Mouse (Mus musculus): ENCODE results near the gene Rif1.

Gene Rif1

GRCm38 (mm10) chr2:52072491-52073140, at the start of gene Rif1:
TSS of gene Rif1 (plus strand) at chr2:52072832.
- peak; percentile 95 for ATAC-seq (ENCODE audit: low TSS enrichment)

DNA sequence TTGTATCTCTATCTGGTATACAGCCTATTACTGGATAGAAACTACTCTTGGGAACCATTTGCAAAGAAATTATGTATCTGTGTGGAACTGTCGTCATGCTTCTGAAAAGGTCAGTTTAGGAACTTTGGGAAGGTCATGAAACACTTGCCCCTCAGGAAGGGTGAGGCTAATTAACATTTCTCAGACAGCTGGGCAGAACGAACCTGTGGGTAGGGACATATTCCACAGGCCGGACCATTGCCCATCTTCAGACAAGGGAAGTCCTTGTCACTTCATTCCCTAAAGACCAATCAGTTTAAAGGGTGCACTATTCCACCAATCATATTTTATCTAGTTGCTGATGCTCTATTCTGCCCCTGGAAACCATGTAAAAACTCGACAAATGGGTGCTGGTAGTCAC, 45.6 kb upstream of the Rif1 start:
- ATAC-seq (ENCODE audit: low TSS enrichment) = no peak

DNA sequence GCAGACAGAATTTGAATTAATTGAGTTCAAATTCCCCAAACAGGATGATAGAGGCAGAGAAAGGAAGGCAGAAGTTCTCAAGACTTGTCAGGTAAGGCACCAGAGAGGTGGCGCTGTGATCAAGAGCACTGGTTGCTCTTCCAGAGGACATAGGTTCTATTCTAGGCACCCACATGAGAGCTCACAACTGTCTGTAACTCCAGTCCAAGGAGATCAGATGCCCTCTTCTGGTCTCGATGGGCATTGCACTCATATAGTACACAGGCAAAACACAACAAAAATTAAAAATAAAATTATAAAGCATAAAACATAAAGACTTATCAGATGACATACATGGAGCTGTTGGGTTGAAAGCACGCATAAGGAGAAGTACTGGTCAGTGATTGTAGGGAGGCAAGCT, 43.2 kb upstream of the Rif1 start:
- no peak for ATAC-seq (ENCODE audit: low TSS enrichment)

DNA sequence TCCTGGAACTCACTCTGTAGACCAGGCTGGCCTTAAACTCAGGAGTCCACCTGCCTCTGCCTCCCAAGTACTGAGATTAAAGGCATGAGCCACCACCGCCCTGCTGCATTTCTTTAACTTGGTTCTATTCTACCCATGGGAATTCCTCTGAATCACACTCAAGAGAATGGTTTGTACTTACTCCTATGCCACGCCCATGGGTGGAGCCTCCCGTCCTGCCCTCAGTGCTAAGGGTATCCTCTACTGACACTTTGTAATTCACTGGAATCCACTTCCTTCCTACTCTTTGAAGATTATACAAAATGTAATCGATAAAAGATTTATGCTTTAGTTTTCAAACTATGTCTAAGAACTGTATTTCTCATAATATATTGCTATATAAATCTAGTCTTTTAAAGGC, 41.1 kb upstream of the Rif1 start:
- ATAC-seq (ENCODE audit: low TSS enrichment) = no peak

GRCm38 (mm10) chr2:52034601-52035000, 38.0 kb upstream of the Rif1 start:
- peak; percentile 81 for ATAC-seq (ENCODE audit: low TSS enrichment)

GRCm38 (mm10) chr2:52035144-52035543, 37.5 kb upstream of the Rif1 start:
- ATAC-seq (ENCODE audit: low TSS enrichment) = peak; percentile 52

DNA sequence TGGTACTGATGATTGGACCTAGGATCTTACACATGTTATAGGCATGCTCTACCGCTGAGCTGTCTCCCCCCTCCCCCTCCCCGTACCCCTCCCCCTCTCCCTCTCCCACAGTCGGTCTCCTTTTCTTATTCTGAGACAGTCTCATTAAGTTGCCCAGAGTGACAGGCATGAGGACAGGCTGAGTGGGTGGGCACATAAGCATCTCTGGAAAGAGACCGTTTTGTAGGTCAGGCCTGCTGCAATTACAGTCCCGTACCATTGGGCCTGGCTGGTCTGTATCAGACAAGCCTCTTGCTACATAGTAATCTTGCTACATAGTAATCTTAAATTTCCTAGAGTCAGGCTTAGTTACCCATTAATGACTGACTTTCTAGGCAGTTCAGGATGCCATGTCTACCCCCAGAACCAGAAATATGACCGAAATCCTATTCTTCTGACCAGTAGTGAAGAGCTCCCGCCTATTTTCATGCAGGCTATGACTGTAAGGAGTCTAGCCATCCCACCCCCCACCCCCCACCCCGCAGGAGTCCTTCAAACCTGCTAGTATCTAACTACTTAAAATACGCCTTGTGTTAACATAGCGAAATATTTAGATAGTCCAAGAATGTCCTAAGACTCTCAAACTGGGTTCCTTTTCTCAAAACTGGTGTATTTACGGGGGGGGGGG, 35.6 kb upstream of the Rif1 start:
- no peak for ATAC-seq (ENCODE audit: low TSS enrichment)

- ATAC-seq (ENCODE audit: low TSS enrichment) = peak; percentile 64
Measured at GRCm38 (mm10) chr2:52037882-52038281, 34.8 kb upstream of the Rif1 start, which contains the start of gene Tnfaip6. TSS of gene Tnfaip6 (plus strand) at chr2:52038009.

- no peak for ATAC-seq (ENCODE audit: low TSS enrichment)
Measured at GRCm38 (mm10) chr2:52038558-52038957, 34.1 kb upstream of the Rif1 start.

GRCm38 (mm10) chr2:52039083-52039801, 33.4 kb upstream of the Rif1 start:
- ATAC-seq (ENCODE audit: low TSS enrichment) = no peak

- no peak for ATAC-seq (ENCODE audit: low TSS enrichment)
Measured at GRCm38 (mm10) chr2:52042132-52042531, 30.5 kb upstream of the Rif1 start.

DNA sequence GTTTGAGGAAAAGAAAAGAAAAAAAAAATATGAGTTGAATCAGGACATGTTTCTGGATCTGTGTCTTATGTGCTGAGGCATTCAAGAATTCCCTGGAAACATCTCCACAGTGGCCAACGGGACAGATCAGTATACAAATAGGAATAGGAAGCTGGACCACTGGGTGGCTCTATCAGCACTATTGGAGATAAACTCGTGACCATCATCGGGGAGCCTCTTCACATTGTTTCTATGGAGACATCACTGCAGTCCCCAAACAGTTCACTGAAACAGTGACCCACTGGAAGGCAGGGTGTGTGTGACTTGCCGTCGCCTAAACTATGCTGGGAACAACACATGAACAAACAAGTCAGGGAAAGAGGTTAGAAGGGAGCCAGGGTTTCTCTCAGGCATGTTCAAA, 29.9 kb upstream of the Rif1 start:
- ATAC-seq (ENCODE audit: low TSS enrichment) = peak; percentile 58

GRCm38 (mm10) chr2:52043485-52043884, 29.1 kb upstream of the Rif1 start:
- ATAC-seq (ENCODE audit: low TSS enrichment) = peak; percentile 54; the same call in 1 of the 2 replicates

DNA sequence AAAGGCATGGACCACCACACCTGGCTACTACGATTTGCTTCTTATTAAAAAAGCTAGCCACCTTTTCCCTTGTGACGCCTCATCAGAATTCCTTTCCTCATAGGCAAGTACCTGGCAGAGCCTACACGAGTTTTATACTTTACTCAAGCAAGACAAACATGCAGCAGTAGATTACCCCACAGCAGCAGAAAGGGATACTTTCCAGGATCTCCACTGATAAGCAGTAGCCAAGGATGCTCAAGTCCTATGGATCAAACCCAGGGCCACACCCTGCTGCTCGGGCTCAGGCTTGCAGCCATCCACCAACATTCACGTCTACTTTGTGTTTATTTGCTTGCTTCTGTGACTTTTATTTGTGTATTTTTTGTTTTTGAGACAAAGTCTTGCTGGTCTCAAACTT, 26.6 kb upstream of the Rif1 start:
- no peak for ATAC-seq (ENCODE audit: low TSS enrichment)

DNA sequence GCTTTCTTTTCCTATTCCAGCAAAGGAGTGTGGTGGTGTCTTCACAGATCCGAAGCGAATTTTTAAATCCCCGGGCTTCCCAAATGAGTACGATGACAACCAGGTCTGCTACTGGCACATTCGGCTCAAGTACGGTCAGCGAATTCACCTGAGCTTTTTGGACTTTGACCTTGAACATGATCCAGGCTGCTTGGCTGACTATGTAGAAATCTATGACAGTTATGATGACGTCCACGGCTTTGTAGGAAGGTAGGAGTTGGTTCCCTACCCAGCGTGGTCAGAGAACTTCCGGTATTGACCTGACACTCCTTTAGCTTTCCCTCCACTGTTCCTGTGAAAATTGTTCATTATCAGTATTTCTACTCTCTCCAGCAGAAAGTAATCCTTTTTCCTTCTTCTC, 21.8 kb upstream of the Rif1 start:
- ATAC-seq (ENCODE audit: low TSS enrichment) = no peak

GRCm38 (mm10) chr2:52052335-52052734, 20.3 kb upstream of the Rif1 start:
- no peak for ATAC-seq (ENCODE audit: low TSS enrichment)

DNA sequence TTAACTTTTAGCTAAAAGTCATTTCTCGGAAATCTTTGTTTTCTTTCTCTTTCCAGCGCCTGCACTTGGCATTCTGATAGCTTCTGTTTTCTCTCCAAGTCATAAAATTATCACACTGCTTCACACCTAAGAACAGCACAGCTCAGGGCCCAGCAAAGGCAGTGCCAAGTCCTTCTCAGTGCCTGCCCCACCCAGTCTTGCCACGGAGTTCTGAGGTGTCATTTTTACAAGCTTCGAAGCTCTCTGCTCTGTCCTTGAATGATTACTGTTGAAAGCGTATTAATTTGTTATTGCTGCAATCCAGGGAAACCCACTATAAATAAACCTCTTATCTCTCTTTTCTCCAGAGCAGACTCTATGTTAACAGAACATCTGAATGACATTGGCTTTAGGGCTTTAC, 19.1 kb upstream of the Rif1 start:
- ATAC-seq (ENCODE audit: low TSS enrichment) = peak; percentile 76

DNA sequence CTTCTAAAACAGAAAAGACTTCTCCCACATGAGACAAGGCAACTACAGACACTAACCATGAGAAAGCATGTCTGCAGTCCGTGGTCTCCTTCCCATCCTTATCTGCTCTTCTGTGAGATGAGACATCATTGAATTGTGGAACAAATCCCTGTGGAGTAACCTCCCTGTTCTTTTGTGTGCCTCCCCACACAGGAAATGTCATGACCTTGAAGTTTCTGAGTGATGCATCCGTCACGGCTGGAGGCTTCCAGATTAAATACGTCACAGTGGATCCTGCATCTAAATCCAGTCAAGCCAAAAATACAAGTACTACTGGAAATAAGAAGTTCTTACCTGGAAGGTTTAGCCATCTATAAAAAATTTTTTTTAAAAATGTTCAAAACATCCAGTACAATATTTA, 17.0 kb upstream of the Rif1 start:
- no peak for ATAC-seq (ENCODE audit: low TSS enrichment)

GRCm38 (mm10) chr2:52057099-52057498, 15.5 kb upstream of the Rif1 start:
- ATAC-seq (ENCODE audit: low TSS enrichment) = no peak

GRCm38 (mm10) chr2:52057681-52058080, 15.0 kb upstream of the Rif1 start:
- no peak for ATAC-seq (ENCODE audit: low TSS enrichment)

DNA sequence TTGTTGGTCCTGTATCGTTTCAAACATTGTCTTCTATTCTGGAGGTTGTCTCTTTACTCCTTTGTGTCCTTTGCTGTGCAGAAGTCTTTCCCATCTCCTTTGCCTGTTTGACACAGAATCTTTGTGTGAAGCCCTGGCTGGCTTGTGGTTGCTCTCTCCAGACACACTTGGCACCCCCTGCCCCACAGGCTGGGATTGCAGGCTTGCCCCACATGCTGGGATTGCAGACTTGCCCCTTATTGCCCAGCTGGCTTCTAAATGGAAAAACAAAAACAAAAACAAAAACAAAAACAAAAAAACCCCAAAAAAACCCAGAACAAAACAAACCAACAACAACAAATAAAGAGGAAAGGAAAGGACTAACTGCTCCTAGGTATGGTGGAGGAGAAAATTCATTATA, 4.0 kb upstream of the Rif1 start:
- no peak for ATAC-seq (ENCODE audit: low TSS enrichment)

DNA sequence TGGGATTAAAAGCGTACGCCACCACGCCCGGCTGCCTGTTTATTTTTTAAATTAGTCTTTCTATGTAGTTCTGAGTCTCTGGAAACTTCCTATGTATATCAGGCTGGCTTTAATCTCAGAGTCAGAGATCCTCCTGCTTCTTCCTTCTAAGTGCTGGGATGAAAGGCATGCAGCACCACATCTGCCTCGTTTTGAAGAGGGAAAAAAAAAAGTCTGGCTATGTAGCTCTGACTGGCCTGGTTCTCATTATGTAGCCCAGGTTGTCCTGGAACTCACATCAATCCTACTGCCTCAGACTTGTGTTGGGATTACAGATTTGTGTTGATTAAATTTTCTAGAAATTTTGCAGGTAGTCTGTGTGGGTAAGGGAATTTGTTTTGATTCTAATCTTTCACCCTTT, 1.8 kb upstream of the Rif1 start:
- ATAC-seq (ENCODE audit: low TSS enrichment) = no peak

Measured in frontal cortex, adult (tissue).